Mouse (Mus musculus) testis, adult 2 months (tissue): Measurements from ENCODE around the gene Tmem184b.

ENCODE experiments used
- CTCF ChIP-seq: fragments of 200-500 bp; IDR thresholded peaks from 2 replicates; pipeline ENCODE4 v1.5.1; 2012; ENCODE audit warnings: low read depth, mild to moderate bottlenecking, inconsistent platforms, low read length, moderate library complexity; ENCODE audit not compliant: control insufficient read depth, insufficient read depth, insufficient replicate concordance
- POLR2A ChIP-seq: fragments of 200-500 bp; IDR thresholded peaks from 2 replicates; pipeline ENCODE4 v1.6.1; 2012; ENCODE audit warnings: low read depth, mild to moderate bottlenecking, inconsistent platforms, low read length, moderate library complexity; ENCODE audit not compliant: control insufficient read depth

DNA sequence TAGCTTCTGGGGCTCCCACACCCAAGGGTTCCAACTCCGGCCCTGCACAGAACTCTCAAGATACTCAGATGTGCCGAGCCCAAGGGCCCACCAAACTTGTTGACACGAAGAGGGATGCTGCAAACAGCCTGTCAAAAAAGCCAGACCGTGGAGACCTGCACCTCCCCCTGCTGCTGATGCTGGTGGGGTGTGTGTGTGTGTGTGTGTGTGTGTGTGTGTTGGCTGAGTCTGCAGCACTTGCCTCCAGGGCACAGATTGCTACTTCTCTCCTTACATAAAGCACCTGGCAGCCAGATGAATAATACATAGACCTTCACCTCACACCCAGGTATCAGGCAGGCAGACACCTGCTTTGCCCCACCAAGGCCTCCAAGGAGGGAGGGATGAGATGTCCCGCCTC lies 1.2 kb downstream of the Tmem184b start:
- TF ChIP-seq POLR2A (no peak), CTCF (no peak)
